Mouse (Mus musculus) MEL (cell line): ENCODE data around the gene Camta1. TPM values are rescaled to one million over a fixed set of nuclear protein-coding genes. Genes with fewer than 3 reads are reported as not detected.

Source experiments
- DNase-seq: peaks from one replicate; pipeline ENCODE4 v3.0.0; 2011; ENCODE audit warnings: low read depth, low spot score
- H3K27ac ChIP-seq: 2 replicates; pipeline ENCODE4 v1.5.1; 2012; ENCODE audit warnings: low read depth, mild to moderate bottlenecking, control low read depth, low read length, moderate library complexity; ENCODE audit not compliant: control insufficient read depth
- H3K27me3 ChIP-seq, 2 experiments: fragments of 150-350 bp in 1 of 2; sonication (generic) in 1 of 2; 2 replicates each; pipeline ENCODE4 v1.6.1; 2012; ENCODE audit warnings: low read length in 2 of 2, mild to moderate bottlenecking in 2 of 2, improper control_type of control experiment in 1 of 2, moderate library complexity in 1 of 2; ENCODE audit not compliant: insufficient read depth in 2 of 2, control insufficient read depth in 1 of 2
- H3K36me3 ChIP-seq, 2 experiments: 2 replicates each; pipeline ENCODE4 v1.6.1; 2012 to 2014; ENCODE audit warnings: low read length in 2 of 2, improper control_type of control experiment in 1 of 2, inconsistent platforms in 1 of 2, mild to moderate bottlenecking in 1 of 2; ENCODE audit not compliant: insufficient read depth in 2 of 2, control insufficient read depth in 1 of 2
- H3K4me1 ChIP-seq, 2 experiments: fragments of 150-350 bp in 1 of 2; sonication (generic) in 1 of 2; 2 replicates each; pipeline ENCODE4 v1.6.1; 2012; ENCODE audit warnings: low read length in 2 of 2, improper control_type of control experiment in 1 of 2, mild to moderate bottlenecking in 1 of 2; ENCODE audit not compliant: insufficient read depth in 2 of 2, control insufficient read depth in 1 of 2
- H3K4me3 ChIP-seq, 2 experiments: fragments of 150-350 bp in 1 of 2; sonication (generic) in 1 of 2; 2 replicates each; pipeline ENCODE4 v1.5.1; 2012; ENCODE audit warnings: low read depth in 2 of 2, low read length in 2 of 2, mild to moderate bottlenecking in 2 of 2, moderate library complexity in 2 of 2, control low read depth in 1 of 2, improper control_type of control experiment in 1 of 2; ENCODE audit not compliant: control insufficient read depth in 1 of 2, insufficient read depth in 1 of 2
- H3K79me2 ChIP-seq: 2 replicates; pipeline ENCODE4 v1.6.1; 2012; ENCODE audit warnings: mild to moderate bottlenecking, low read length, moderate library complexity; ENCODE audit not compliant: control insufficient read depth, poor library complexity, insufficient read depth
- H3K9ac ChIP-seq: 2 replicates; pipeline ENCODE4 v1.6.1; 2012; ENCODE audit warnings: low read depth, mild to moderate bottlenecking, control low read depth, low read length, moderate library complexity; ENCODE audit not compliant: control insufficient read depth, poor library complexity, severe bottlenecking
- H3K9me3 ChIP-seq: fragments of 150-350 bp; sonication (generic); replicated peaks from 2 replicates; pipeline ENCODE4 v1.6.1; 2012; ENCODE audit warnings: mild to moderate bottlenecking, low read length, improper control_type of control experiment, moderate library complexity; ENCODE audit not compliant: insufficient read depth
- CHD1 ChIP-seq: IDR thresholded peaks from 2 replicates; pipeline ENCODE4 v1.6.1; 2012; ENCODE audit warnings: low read depth, mild to moderate bottlenecking, inconsistent platforms, low read length, improper control_type of control experiment
- CHD2 ChIP-seq: IDR thresholded peaks from 2 replicates; pipeline ENCODE4 v1.6.1; 2011; ENCODE audit warnings: low read length, improper control_type of control experiment
- CTCF ChIP-seq, 3 experiments: IDR thresholded peaks in 2 of 3; conservative IDR thresholded peaks in 1 of 3; 2 replicates each; pipeline ENCODE4 v1.5.1; 2011 to 2012; ENCODE audit warnings: low read length in 3 of 3, low read depth in 2 of 3, mild to moderate bottlenecking in 2 of 3, improper control_type of control experiment in 1 of 3, inconsistent platforms in 1 of 3, mixed read lengths in 1 of 3, moderate library complexity in 1 of 3; ENCODE audit not compliant: control insufficient read depth in 1 of 3, insufficient read depth in 1 of 3, poor library complexity in 1 of 3, severe bottlenecking in 1 of 3
- GABPA ChIP-seq: IDR thresholded peaks from 2 replicates; pipeline ENCODE4 v1.6.1; 2012; ENCODE audit warnings: low read depth, mild to moderate bottlenecking, inconsistent platforms, low read length, improper control_type of control experiment, moderate library complexity
- JUND ChIP-seq: IDR thresholded peaks from 2 replicates; pipeline ENCODE4 v1.6.1; 2011; ENCODE audit warnings: low read depth, mild to moderate bottlenecking, improper control_type of control experiment, low read length
- KAT2A ChIP-seq: conservative IDR thresholded peaks from 2 replicates; pipeline ENCODE4 v1.6.1; 2012; ENCODE audit warnings: low read depth, low read length, improper control_type of control experiment, inconsistent platforms
- MAFK ChIP-seq: IDR thresholded peaks from 2 replicates; pipeline ENCODE4 v1.6.1; 2011; ENCODE audit warnings: low read depth, mild to moderate bottlenecking, low read length, improper control_type of control experiment, borderline replicate concordance
- MAX ChIP-seq: IDR thresholded peaks from 2 replicates; pipeline ENCODE4 v1.6.1; 2011; ENCODE audit warnings: low read length, improper control_type of control experiment
- MEF2A ChIP-seq: IDR thresholded peaks from 2 replicates; pipeline ENCODE4 v1.6.1; 2014; ENCODE audit warnings: low read depth, mild to moderate bottlenecking, inconsistent platforms, low read length, improper control_type of control experiment; ENCODE audit not compliant: poor library complexity, insufficient replicate concordance, severe bottlenecking; ENCODE audit errors: extremely low read depth
- MXI1 ChIP-seq: IDR thresholded peaks from 2 replicates; pipeline ENCODE4 v1.6.1; 2011; ENCODE audit warnings: mild to moderate bottlenecking, low read depth, low read length, improper control_type of control experiment
- NELFE ChIP-seq: IDR thresholded peaks from 2 replicates; pipeline ENCODE4 v1.6.1; 2011; ENCODE audit warnings: low read depth, low read length, improper control_type of control experiment
- RAD21 ChIP-seq: IDR thresholded peaks from 2 replicates; pipeline ENCODE4 v1.6.1; 2011; ENCODE audit warnings: mild to moderate bottlenecking, low read depth, low read length, improper control_type of control experiment
- SIN3A ChIP-seq: IDR thresholded peaks from 2 replicates; pipeline ENCODE4 v1.6.1; 2012; ENCODE audit warnings: low read length, improper control_type of control experiment, inconsistent platforms
- TBP ChIP-seq: IDR thresholded peaks from 2 replicates; pipeline ENCODE4 v1.8.0; 2011; ENCODE audit warnings: low read depth, low read length, improper control_type of control experiment
- ZKSCAN1 ChIP-seq: IDR thresholded peaks from 2 replicates; pipeline ENCODE4 v1.6.1; 2012; ENCODE audit warnings: low read depth, mild to moderate bottlenecking, inconsistent platforms, low read length, improper control_type of control experiment, moderate library complexity
- ZNF384 ChIP-seq: IDR thresholded peaks from 2 replicates; pipeline ENCODE4 v1.6.1; 2012; ENCODE audit warnings: low read depth, mild to moderate bottlenecking, inconsistent platforms, low read length, improper control_type of control experiment
- polyA plus RNA-seq, 2 experiments: library from polyadenylated mRNA; stranded (reverse) in 1 of 2; unstranded in 1 of 2; fragments of >175 nt in 1 of 2; fragments of >200 nt in 1 of 2; gene quantifications; 2 replicates each; pipeline versions ENCODE4 v1.2.1 to v1.2.4; 2012; ENCODE audit warnings: low replicate concordance in 2 of 2, low read depth in 1 of 2; ENCODE audit not compliant: insufficient read length in 2 of 2, insufficient read depth in 1 of 2, missing spikeins in 1 of 2
- total RNA-seq: library from RNA; depleted of rRNA; stranded (reverse); fragments of 300-350 nt; gene quantifications from 2 replicates; pipeline ENCODE4 v1.2.3, GENCODE M21; 2012

Camta1 gene
- total and polyA plus RNA-seq, 3 experiments = 28.2 to 87.5 TPM; not detected in 1

DNA sequence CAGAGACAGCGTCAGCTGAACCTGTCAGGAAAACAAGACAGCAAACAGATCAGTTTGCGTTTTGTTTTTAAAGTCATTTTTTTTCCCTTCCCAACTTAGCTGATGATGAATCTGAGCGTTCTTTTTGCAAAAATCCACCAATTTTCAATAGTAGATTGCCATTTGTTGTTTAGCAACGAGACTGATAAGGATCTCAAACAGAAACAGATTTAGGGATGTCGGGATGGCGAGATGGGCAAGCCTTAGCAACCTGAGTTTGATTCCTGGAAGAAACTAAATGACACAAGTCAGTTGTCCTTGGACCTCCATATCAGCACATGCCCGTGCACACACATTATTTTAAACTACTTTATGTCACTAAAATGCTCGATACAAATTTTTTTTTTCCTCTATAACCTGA is 989.0 kb downstream of the Camta1 start:
- no peak overlapping the region for H3K9ac ChIP-seq
- no peak overlapping the region for H3K4me3 ChIP-seq
- no peaks in the 10 kb centered on the region for H3K9me3 ChIP-seq
- TF ChIP-seq KAT2A (no peak), CHD2 (no peak), NELFE (no peak), GABPA (no peak), CHD1 (no peak), ZNF384 (no peak), MXI1 (no peak), MAFK (no peak), RAD21 (no peak), CTCF (IDR thresholded peaks at IDR 0.05 in 2 of 3, conservative IDR thresholded peaks at IDR 0.05 in 1 of 3; ENCODE audit: control insufficient read depth in 1 of 3, insufficient read depth in 1 of 3, low read depth in 2 of 3, low read length in 3 of 3, poor library complexity in 1 of 3, severe bottlenecking in 1 of 3) (no peak), SIN3A (no peak), MAX (no peak)
- TF ChIP-seq, all 39 proteins: peak for 0
- H3K27me3 ChIP-seq = no peaks in the 10 kb centered on the region
- peaks cover 3 to 6% of the 10 kb centered on the region in 2 experiments; a peak in 2 of 4 replicates for H3K4me1 ChIP-seq
- DNase-seq = no peak
- no peaks in the 10 kb centered on the region for H3K79me2 ChIP-seq
- no peak overlapping the region for H3K27ac ChIP-seq
- H3K36me3 ChIP-seq = peaks cover 0 to 4% of the 10 kb centered on the region in 2 experiments; a peak in 1 of 4 replicates

DNA sequence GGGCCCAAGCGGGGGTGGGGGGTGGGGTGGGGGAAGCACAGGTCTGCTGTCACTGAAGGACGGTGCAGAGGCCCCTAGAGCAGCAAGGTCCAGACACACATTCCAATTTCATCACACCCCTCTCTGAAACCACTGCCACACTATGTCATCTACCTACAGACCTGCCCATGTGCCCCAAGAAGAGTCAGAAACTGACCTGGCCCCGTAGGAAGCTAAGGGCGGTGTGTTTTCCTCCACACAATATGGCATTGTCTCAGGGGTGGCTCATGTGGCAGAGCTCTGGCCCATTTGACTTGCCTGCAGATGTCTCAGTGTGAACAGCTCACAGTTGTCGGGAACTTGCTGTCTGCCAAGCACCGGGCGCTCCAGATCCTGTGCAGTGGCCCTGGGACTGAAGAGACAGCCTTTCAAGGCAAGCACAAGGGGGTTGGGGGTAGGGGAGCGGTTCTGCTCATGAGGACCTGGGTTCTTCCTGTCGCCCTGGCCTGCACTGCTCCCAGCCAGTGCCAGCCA is 989.5 kb downstream of the Camta1 start:
- no peak for DNase-seq
- no peaks in the 10 kb centered on the region for H3K9me3 ChIP-seq
- H3K4me3 ChIP-seq = no peak overlapping the region
- no peaks in the 10 kb centered on the region for H3K79me2 ChIP-seq
- H3K36me3 ChIP-seq = peaks cover 0 to 4% of the 10 kb centered on the region in 2 experiments; a peak in 1 of 4 replicates
- H3K27me3 ChIP-seq = no peaks in the 10 kb centered on the region
- H3K4me1 ChIP-seq = peaks cover 3 to 6% of the 10 kb centered on the region in 2 experiments; a peak in 2 of 4 replicates
- TF ChIP-seq TBP (no peak), MEF2A (no peak), ZKSCAN1 (no peak), MXI1 (no peak), JUND (no peak), CHD1 (no peak)
- H3K27ac ChIP-seq = no peak overlapping the region
- H3K9ac ChIP-seq = no peak overlapping the region
